15 mouse cellular contexts compared by ENCODE assay signal in genomic region chr4:119951081-119951480, GRCm38 (mm10).
"Had no signal": no experiment of that assay in that cellular context is flagged by ENCODE, and none has a peak within 500 bp of the region (broad histone marks: within the 10 kb centered on the region; RNA-seq: fewer than 3 reads in every experiment).

No protein-coding gene starts in this region.

- DNase-seq: lung, adult 18-20 months; lung, embryonic 14.5 days; lung, postnatal 10 days; midbrain, embryonic 14.5 days; right cerebral cortex, postnatal 25 days; right cerebral cortex, postnatal 4 days; spleen, adult 18-20 months; thymus, adult 18-20 months; thymus, postnatal 14 days; thymus, postnatal 36 days had no signal

- H3K4me3 ChIP-seq: midbrain, embryonic 10.5 days; midbrain, embryonic 12.5 days; myocyte; neural tube, embryonic 13.5 days; neural tube, embryonic 15.5 days had no signal

- H3K27ac ChIP-seq: midbrain, embryonic 10.5 days; midbrain, embryonic 12.5 days; neural tube, embryonic 13.5 days; neural tube, embryonic 15.5 days had no signal
